Mouse (Mus musculus): ENCODE data around the gene Cstf1. TPM values are rescaled to one million over a fixed set of nuclear protein-coding genes. Genes with fewer than 3 reads are reported as not detected.

Gene Cstf1
- polyA plus RNA-seq, 2 experiments = 23.9 to 24.0 TPM

- peaks cover 35 to 51% of the 10 kb centered on the region in 2 experiments for H3K4me1 ChIP-seq (replicated peaks; ENCODE audit: control insufficient read depth in 2 of 2, insufficient read depth in 2 of 2, low read length in 1 of 2)
- peaks cover 38% of the 10 kb centered on the region for H3K36me3 ChIP-seq (replicated peaks; ENCODE audit: control insufficient read depth, insufficient read depth, low read depth)
- H3K4me2 ChIP-seq (ENCODE audit: low read depth) = peak overlapping the region; percentile 74
- DNase-seq (ENCODE audit: low read depth in 3 of 3, low spot score in 3 of 3) = peak in 2 of 3 experiments; percentile 33 to 37
- no peaks in the 10 kb centered on the region for H3K9me3 ChIP-seq (ENCODE audit: control insufficient read depth, low read length)
- peak overlapping the region; percentile 100 for H3K9ac ChIP-seq (replicated peaks)
- WGBS (ENCODE audit: insufficient replicate concordance) = 5% methylated on average over 31 of the region's 31 CpGs
- ATAC-seq (ENCODE audit: insufficient read depth) = no peak
- peak overlapping the region; percentile 96 for H3K4me3 ChIP-seq (ENCODE audit: insufficient read depth in 1 of 2, low read depth in 2 of 2, low read length in 2 of 2)
- H3K27me3 ChIP-seq (ENCODE audit: control insufficient read depth, insufficient read depth, low read length) = no peaks in the 10 kb centered on the region
- TF ChIP-seq EP300 (IDR thresholded peaks at IDR 0.05; ENCODE audit: low read depth) (no peak), CTCF (IDR thresholded peaks at IDR 0.05; ENCODE audit: low read depth) (0 out of 2 replicates have a peak, but pooled peaks have one; percentile 1)
- peak overlapping the region; percentile 94 for H3K27ac ChIP-seq
Observed at GRCm38 (mm10) chr2:172346034-172346929, 24.2 kb upstream of the Cstf1 start.

- Histone ChIP-seq H3K4me3 (ENCODE audit: insufficient read depth in 1 of 2, low read depth in 2 of 2, low read length in 2 of 2) (peak overlapping the region; percentile 96), H3K4me2 (ENCODE audit: low read depth) (peak overlapping the region; percentile 74), H3K9me3 (ENCODE audit: control insufficient read depth, low read length) (no peaks in the 10 kb centered on the region), H3K27me3 (ENCODE audit: control insufficient read depth, insufficient read depth, low read length) (no peaks in the 10 kb centered on the region), H3K9ac (replicated peaks) (peak overlapping the region; percentile 100), H3K4me1 (replicated peaks; ENCODE audit: control insufficient read depth in 2 of 2, insufficient read depth in 2 of 2, low read length in 1 of 2) (peaks cover 36 to 55% of the 10 kb centered on the region in 2 experiments), H3K36me3 (replicated peaks; ENCODE audit: control insufficient read depth, insufficient read depth, low read depth) (peaks cover 44% of the 10 kb centered on the region), H3K27ac (peak overlapping the region; percentile 94)
- DNase-seq (ENCODE audit: low read depth in 3 of 3, low spot score in 3 of 3) (peak; percentile 66 to 84 (median 78)), ATAC-seq (ENCODE audit: insufficient read depth) (peak; percentile 68)
- peak; percentile 8; the same call in 1 of the 2 replicates for TF ChIP-seq EP300 (IDR thresholded peaks at IDR 0.05; ENCODE audit: low read depth)
- no peak for TF ChIP-seq CTCF (IDR thresholded peaks at IDR 0.05; ENCODE audit: low read depth)
- WGBS (ENCODE audit: insufficient replicate concordance) = 34% methylated on average over 8 of the region's 8 CpGs
Observed at GRCm38 (mm10) chr2:172346933-172347611, 23.4 kb upstream of the Cstf1 start.

GRCm38 (mm10) chr2:172348297-172348950 lies 22.1 kb upstream of the Cstf1 start:
- H3K9me3 ChIP-seq (ENCODE audit: control insufficient read depth, low read length) = no peaks in the 10 kb centered on the region
- H3K4me1 ChIP-seq (replicated peaks; ENCODE audit: control insufficient read depth in 2 of 2, insufficient read depth in 2 of 2, low read length in 1 of 2) = peaks cover 36 to 55% of the 10 kb centered on the region in 2 experiments
- H3K27ac ChIP-seq = peak overlapping the region; percentile 94
- peak overlapping the region; percentile 100 for H3K9ac ChIP-seq (replicated peaks)
- H3K27me3 ChIP-seq (ENCODE audit: control insufficient read depth, insufficient read depth, low read length) = no peaks in the 10 kb centered on the region
- H3K4me2 ChIP-seq (ENCODE audit: low read depth) = peak overlapping the region; percentile 74
- peak overlapping the region; percentile 96 for H3K4me3 ChIP-seq (ENCODE audit: insufficient read depth in 1 of 2, low read depth in 2 of 2, low read length in 2 of 2)
- 2% methylated on average over 3 of the region's 3 CpGs for WGBS (ENCODE audit: insufficient replicate concordance)
- ATAC-seq (ENCODE audit: insufficient read depth) = peak; percentile 72
- peaks cover 57% of the 10 kb centered on the region for H3K36me3 ChIP-seq (replicated peaks; ENCODE audit: control insufficient read depth, insufficient read depth, low read depth)
- DNase-seq (ENCODE audit: low read depth in 3 of 3, low spot score in 3 of 3) = peak; percentile 87 to 92 (median 89)
- TF ChIP-seq EP300 (IDR thresholded peaks at IDR 0.05; ENCODE audit: low read depth) (peak; percentile 96), CTCF (IDR thresholded peaks at IDR 0.05; ENCODE audit: low read depth) (no peak)

GRCm38 (mm10) chr2:172349776-172350175 lies 20.7 kb upstream of the Cstf1 start:
- H3K27ac ChIP-seq = peak overlapping the region; percentile 94
- H3K9ac ChIP-seq (replicated peaks) = peak overlapping the region; percentile 28
- peaks cover 33 to 51% of the 10 kb centered on the region in 2 experiments for H3K4me1 ChIP-seq (replicated peaks; ENCODE audit: control insufficient read depth in 2 of 2, insufficient read depth in 2 of 2, low read length in 1 of 2)
- peak overlapping the region; percentile 74 for H3K4me2 ChIP-seq (ENCODE audit: low read depth)
- peak in 1 of 3 experiments; percentile 46 for DNase-seq (ENCODE audit: low read depth in 3 of 3, low spot score in 3 of 3)
- WGBS (ENCODE audit: insufficient replicate concordance) = 55% methylated on average over 14 of the region's 14 CpGs
- no peaks in the 10 kb centered on the region for H3K27me3 ChIP-seq (ENCODE audit: control insufficient read depth, insufficient read depth, low read length)
- H3K36me3 ChIP-seq (replicated peaks; ENCODE audit: control insufficient read depth, insufficient read depth, low read depth) = peaks cover 71% of the 10 kb centered on the region
- peak overlapping the region; percentile 26 to 96; a peak in 3 of 4 replicates for H3K4me3 ChIP-seq (ENCODE audit: insufficient read depth in 1 of 2, low read depth in 2 of 2, low read length in 2 of 2)
- ATAC-seq (ENCODE audit: insufficient read depth) = no peak
- TF ChIP-seq CTCF (IDR thresholded peaks at IDR 0.05; ENCODE audit: low read depth) (no peak; the same call in 1 of the 2 replicates), EP300 (IDR thresholded peaks at IDR 0.05; ENCODE audit: low read depth) (no peak)
- H3K9me3 ChIP-seq (ENCODE audit: control insufficient read depth, low read length) = no peaks in the 10 kb centered on the region

Data from liver, embryonic 14.5 days (tissue).